Mouse (Mus musculus): ENCODE data around the gene Xrra1.

- TF ChIP-seq GATA1 (IDR thresholded peaks at IDR 0.05; ENCODE audit: low read length) (no peak), TAL1 (IDR thresholded peaks at IDR 0.05; ENCODE audit: low read length) (no peak)
Measured at GRCm38 (mm10) chr7:99873965-99874364, 15.0 kb downstream of the Xrra1 start.
